Mouse (Mus musculus) cerebellum, adult 2 months (tissue): ENCODE data around the gene Uck2. TPM values are rescaled to one million over a fixed set of nuclear protein-coding genes. Genes with fewer than 3 reads are reported as not detected.
A peak's percentile ranks its signal among the peaks of the same experiment; 100 is the strongest.

ENCODE experiments used
- DNase-seq, 2 experiments: peaks; one replicate each; pipeline ENCODE4 v3.0.0; 2021
- H3K27ac ChIP-seq: fragments of 200-500 bp; 2 replicates; pipeline ENCODE4 v1.5.1; 2012; ENCODE audit warnings: low read length, control low read depth, inconsistent platforms; ENCODE audit not compliant: insufficient read depth
- H3K27me3 ChIP-seq: fragments of 200-500 bp; 2 replicates; pipeline ENCODE4 v1.6.1; 2012; ENCODE audit warnings: inconsistent platforms, mild to moderate bottlenecking, low read length, moderate library complexity; ENCODE audit not compliant: control insufficient read depth, insufficient read depth
- H3K4me1 ChIP-seq: fragments of 200-500 bp; 2 replicates; pipeline ENCODE4 v1.6.1; 2011; ENCODE audit warnings: low read length; ENCODE audit not compliant: control insufficient read depth, insufficient read depth
- H3K4me3 ChIP-seq: fragments of 200-500 bp; replicated peaks from 2 replicates; pipeline ENCODE3; 2011; ENCODE audit warnings: mild to moderate bottlenecking, low read depth, low read length, control low read depth; ENCODE audit not compliant: insufficient read depth
- CTCF ChIP-seq: fragments of 200-500 bp; IDR thresholded peaks from 2 replicates; pipeline ENCODE4 v1.5.1; 2011; ENCODE audit warnings: low read depth, mild to moderate bottlenecking, control low read depth, low read length, moderate library complexity, borderline replicate concordance; ENCODE audit not compliant: insufficient read depth
- POLR2A ChIP-seq: fragments of 200-500 bp; IDR thresholded peaks from 2 replicates; pipeline ENCODE4 v1.6.1; 2011; ENCODE audit warnings: low read length, control low read depth, borderline replicate concordance; ENCODE audit not compliant: insufficient read depth
- WGBS: fragments of 180-500 bp; shearing (Covaris S2); methylation state at CpG from one replicate; pipeline ENCODE4 v1.1.7; 2018; 5-methylcytosine and 5-hydroxymethylcytosine counted together
- polyA plus RNA-seq: library from polyadenylated mRNA; depleted of rRNA; stranded (reverse); fragments of >200 nt; gene quantifications from 2 replicates; pipeline ENCODE4 v1.2.3, GENCODE M21; 2012

Gene Uck2
- polyA plus RNA-seq, 1 experiment, result 20.7 TPM

DNA sequence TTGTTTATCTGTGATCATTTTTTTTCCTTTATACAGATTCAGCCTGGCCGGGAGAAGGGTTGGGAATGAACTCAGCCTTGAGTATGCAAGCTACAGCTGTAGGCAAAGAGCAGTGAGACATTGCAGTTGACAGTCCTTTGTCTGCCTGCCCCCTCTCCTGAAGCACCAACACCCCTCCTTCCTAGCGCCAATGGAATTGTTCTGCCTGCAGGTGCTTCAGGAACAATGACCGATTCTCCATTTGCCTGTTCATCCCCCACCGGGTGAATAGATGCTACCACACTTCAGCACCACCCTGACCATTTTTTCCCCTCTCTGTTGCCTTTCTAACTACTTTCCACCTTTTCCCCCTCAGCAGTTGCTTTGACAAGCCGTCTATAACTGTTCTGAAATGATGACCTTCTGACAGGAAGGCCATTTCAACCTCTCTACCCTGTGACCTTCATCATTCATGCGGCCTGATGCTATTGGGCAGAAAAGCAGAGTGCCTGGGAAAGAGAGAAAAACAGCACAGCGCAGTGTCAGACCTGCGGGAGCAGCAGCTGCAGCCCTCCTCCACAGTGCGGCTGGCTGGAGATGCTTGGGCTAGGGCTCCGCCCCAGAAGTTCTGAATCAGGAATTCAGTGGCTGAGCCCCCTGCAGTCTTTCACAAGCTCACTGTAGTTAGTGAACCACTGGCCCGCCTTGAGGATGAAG is 4.6 kb upstream of the Uck2 start:
- 37% methylated on average over 11 of the region's 11 CpGs for WGBS

GRCm38 (mm10) chr1:167288665-167289538 is 3.8 kb upstream of the Uck2 start:
- 66% methylated on average over 11 of the region's 11 CpGs for WGBS
- TF ChIP-seq CTCF (no peak), POLR2A (no peak)
- H3K27ac ChIP-seq, result no peak overlapping the region
- H3K4me3 ChIP-seq, result no peak overlapping the region
- no peak for DNase-seq
- H3K4me1 ChIP-seq, result no peaks in the 10 kb centered on the region
- no peaks in the 10 kb centered on the region for H3K27me3 ChIP-seq

More for the DNA sequence above, 4.6 kb upstream of the Uck2 start:
- no peak for DNase-seq
- H3K27me3 ChIP-seq, result no peaks in the 10 kb centered on the region
- H3K27ac ChIP-seq, result no peak overlapping the region
- H3K4me3 ChIP-seq, result no peak overlapping the region
- no peaks in the 10 kb centered on the region for H3K4me1 ChIP-seq
- TF ChIP-seq CTCF, result no peak
- TF ChIP-seq POLR2A, result no peak

DNA sequence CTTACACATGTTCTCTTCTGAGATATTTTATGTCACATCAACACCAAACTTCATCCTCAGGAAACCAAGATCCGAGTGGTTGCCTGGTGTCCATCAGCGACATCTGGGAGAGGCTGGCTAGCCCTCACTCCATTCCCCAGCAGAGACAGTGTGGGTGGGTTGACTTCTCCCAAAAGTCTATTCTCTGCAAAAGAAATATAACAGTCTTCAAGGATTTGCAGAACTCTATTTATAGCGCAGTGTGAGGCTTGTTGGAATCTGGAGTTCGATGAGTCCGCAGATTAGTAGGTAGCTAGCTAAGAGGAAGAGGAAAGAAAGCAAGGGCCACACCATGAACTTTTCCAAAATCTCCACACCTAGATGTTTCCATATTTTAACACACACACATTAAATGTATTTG is 2.0 kb upstream of the Uck2 start:
- TF ChIP-seq POLR2A (no peak), CTCF (no peak)
- no peak for DNase-seq
- no peaks in the 10 kb centered on the region for H3K27me3 ChIP-seq
- no peak overlapping the region for H3K27ac ChIP-seq
- no peak overlapping the region for H3K4me3 ChIP-seq
- no peaks in the 10 kb centered on the region for H3K4me1 ChIP-seq
- 88% methylated on average over 5 of the region's 5 CpGs for WGBS

DNA sequence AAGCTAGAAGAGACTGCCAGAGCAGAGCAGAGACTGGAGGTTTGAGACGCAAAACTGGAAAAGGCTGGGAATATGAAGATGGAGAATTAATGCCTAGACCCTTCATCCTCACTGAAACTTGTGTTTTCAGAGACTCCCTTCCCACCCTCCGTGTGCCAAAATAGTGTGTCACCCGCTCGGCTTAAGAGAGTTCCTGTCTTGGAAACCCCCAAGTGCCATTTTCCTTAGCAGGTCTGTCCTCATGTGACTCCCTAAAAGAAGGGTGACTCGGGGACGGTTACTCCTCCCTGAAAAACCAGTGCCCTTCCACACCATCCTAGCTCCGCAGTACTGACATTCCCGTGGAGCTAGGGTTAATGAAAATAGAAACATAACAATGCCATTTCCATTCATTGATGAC is 236 bp upstream of the Uck2 start:
- DNase-seq, result no peak
- TF ChIP-seq CTCF, result no peak
- no peak for TF ChIP-seq POLR2A
- Histone ChIP-seq H3K27me3 (no peaks in the 10 kb centered on the region), H3K4me1 (peaks cover 2% of the 10 kb centered on the region; the same call in 1 of the 2 replicates), H3K4me3 (peak overlapping the region; percentile 82), H3K27ac (peak overlapping the region; percentile 44; the same call in 1 of the 2 replicates)
- WGBS, result 1% methylated on average over 8 of the region's 8 CpGs

DNA sequence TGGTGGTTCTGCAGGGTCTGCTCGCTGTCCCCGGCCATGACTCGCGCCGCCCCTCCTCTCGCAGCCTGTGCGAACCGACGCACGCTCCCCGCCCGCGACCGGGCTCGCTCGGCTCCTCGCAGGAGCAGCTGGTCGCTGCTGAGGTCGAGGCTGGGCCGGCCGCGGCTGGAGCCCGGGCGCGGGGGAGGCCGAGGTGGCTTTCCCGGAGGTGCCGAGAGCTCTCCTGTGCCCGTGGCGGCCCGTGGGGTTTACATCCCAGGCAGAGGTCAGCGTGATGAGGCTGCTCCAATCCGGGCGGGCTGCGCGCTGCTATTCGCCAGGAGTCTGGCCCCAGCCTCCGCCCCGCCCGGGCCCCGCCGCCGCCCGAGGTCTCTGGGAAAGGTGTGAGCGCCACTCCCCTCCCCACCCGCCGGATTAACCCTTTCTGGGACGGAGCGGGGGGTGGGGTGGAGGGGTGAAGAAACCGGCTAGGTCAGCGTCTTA is 242 bp downstream of the Uck2 start:
- TF ChIP-seq POLR2A, result peak; percentile 91
- TF ChIP-seq CTCF, result no peak
- Histone ChIP-seq H3K27ac (peak overlapping the region; percentile 89), H3K4me3 (peak overlapping the region; percentile 82), H3K27me3 (no peaks in the 10 kb centered on the region), H3K4me1 (peaks cover 6% of the 10 kb centered on the region; the same call in 1 of the 2 replicates)
- under 1% methylated on average over 51 of the region's 51 CpGs for WGBS
- peak; percentile 94 to 96 for DNase-seq

DNA sequence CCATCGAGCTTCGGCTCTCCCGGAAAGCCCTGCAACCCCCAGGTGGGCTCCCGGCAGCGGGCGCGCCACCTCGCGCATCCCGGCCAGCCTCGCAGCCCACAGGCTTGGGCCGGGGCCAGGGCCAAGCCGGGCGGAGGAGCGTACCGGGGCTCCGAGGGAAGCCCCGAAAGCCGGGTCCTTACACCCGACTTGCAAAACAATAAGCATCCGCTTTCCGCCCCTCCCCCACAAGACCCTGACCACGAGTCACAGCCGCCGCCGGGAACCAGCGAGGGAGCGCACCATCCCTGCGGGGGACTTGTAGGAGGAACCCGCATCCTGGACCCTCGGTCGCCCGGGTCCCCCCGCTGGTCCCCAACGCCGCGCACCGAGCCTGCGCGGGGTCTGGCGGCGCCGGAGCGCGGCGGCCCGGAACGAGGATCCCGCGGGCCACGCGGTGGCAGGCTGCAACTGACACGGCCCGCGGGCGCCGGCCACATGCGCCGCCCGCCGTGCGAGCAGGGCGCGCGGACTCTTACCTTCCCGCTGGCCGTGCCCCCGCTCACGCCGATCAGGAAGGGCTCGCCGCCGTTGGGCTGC is 773 bp downstream of the Uck2 start:
- peak; percentile 64 to 74 for DNase-seq
- peaks cover 6% of the 10 kb centered on the region; the same call in 1 of the 2 replicates for H3K4me1 ChIP-seq
- TF ChIP-seq POLR2A (no peak), CTCF (no peak)
- peak overlapping the region; percentile 82 for H3K4me3 ChIP-seq
- peak overlapping the region; percentile 89 for H3K27ac ChIP-seq
- no peaks in the 10 kb centered on the region for H3K27me3 ChIP-seq
- WGBS, result under 1% methylated on average over 73 of the region's 73 CpGs

- Histone ChIP-seq H3K4me1 (peaks cover 9% of the 10 kb centered on the region), H3K27ac (0 out of 2 replicates have a peak overlapping the region, but pooled peaks have one; percentile 89), H3K27me3 (no peaks in the 10 kb centered on the region), H3K4me3 (peak overlapping the region; percentile 82)
- TF ChIP-seq POLR2A (no peak), CTCF (no peak)
- 1% methylated on average over 44 of the region's 44 CpGs for whole genome bisulfite sequencing
- DNase-seq, result peak; percentile 60 to 63
These were observed 1.5 kb downstream of the Uck2 start for GRCm38 (mm10) chr1:167283441-167284257.
